Mouse (Mus musculus) telencephalon, adult 2 months (tissue): ENCODE measurements at regions not wholly inside any gene's neighbourhood (a gene's known extent, or its start where the extent isn't known, plus 50 kb on each side); places are given as distances from the start of the nearest gene placed in this dataset.

ENCODE experiments used
- DNase-seq: peaks from one replicate; pipeline ENCODE4 v3.0.0-alpha.2; 2011; ENCODE audit warnings: low read depth, low spot score

- DNase-seq = no peak
These were observed 58.8 kb upstream of the L3mbtl3 start for GRCm38 (mm10) chr10:26434586-26434985.

- DNase-seq = no peak
These were observed 64.9 kb upstream of the L3mbtl3 start for GRCm38 (mm10) chr10:26440720-26441119.

GRCm38 (mm10) chr10:26484311-26484710 is 108.5 kb upstream of the L3mbtl3 start:
- no peak for DNase-seq

GRCm38 (mm10) chr10:26491351-26491750 is 115.6 kb upstream of the L3mbtl3 start:
- DNase-seq = peak; percentile 19

GRCm38 (mm10) chr10:26492146-26492545 is 116.4 kb upstream of the L3mbtl3 start:
- DNase-seq = no peak

GRCm38 (mm10) chr10:26492856-26493484 is 117.2 kb upstream of the L3mbtl3 start:
- DNase-seq = no peak

GRCm38 (mm10) chr10:26493801-26494200 is 118.0 kb upstream of the L3mbtl3 start:
- no peak for DNase-seq

- peak; percentile 12 for DNase-seq
These were observed 118.6 kb upstream of the L3mbtl3 start for GRCm38 (mm10) chr10:26494380-26494781.

GRCm38 (mm10) chr10:26500265-26500935 is 124.6 kb upstream of the L3mbtl3 start:
- DNase-seq = peak; percentile 33

GRCm38 (mm10) chr10:26520879-26521278 is 145.1 kb upstream of the L3mbtl3 start:
- no peak for DNase-seq

- DNase-seq = no peak
These were observed 150.2 kb upstream of the L3mbtl3 start for GRCm38 (mm10) chr10:26525848-26526546.

- no peak for DNase-seq
These were observed 164.4 kb upstream of the L3mbtl3 start for GRCm38 (mm10) chr10:26540189-26540588.

- DNase-seq = no peak
These were observed 168.3 kb upstream of the L3mbtl3 start for GRCm38 (mm10) chr10:26544061-26544460.

GRCm38 (mm10) chr10:26544796-26545195 is 169.0 kb upstream of the L3mbtl3 start:
- no peak for DNase-seq

GRCm38 (mm10) chr10:26556246-26556645 is 180.5 kb upstream of the L3mbtl3 start:
- no peak for DNase-seq

GRCm38 (mm10) chr10:26558118-26558517 is 182.3 kb upstream of the L3mbtl3 start:
- DNase-seq = no peak

- DNase-seq = no peak
These were observed 183.6 kb upstream of the L3mbtl3 start for GRCm38 (mm10) chr10:26559323-26559722.

GRCm38 (mm10) chr10:26560456-26560855 is 184.7 kb upstream of the L3mbtl3 start:
- DNase-seq = no peak

- peak; percentile 29 for DNase-seq
These were observed 188.7 kb upstream of the L3mbtl3 start for GRCm38 (mm10) chr10:26564462-26564861.

GRCm38 (mm10) chr10:26567613-26568012 is 185.6 kb upstream of the Arhgap18 start:
- no peak for DNase-seq

GRCm38 (mm10) chr10:26570468-26570867 is 182.8 kb upstream of the Arhgap18 start:
- DNase-seq = no peak

GRCm38 (mm10) chr10:26571377-26571776 is 181.8 kb upstream of the Arhgap18 start:
- DNase-seq = no peak

GRCm38 (mm10) chr10:26576153-26576552 is 177.1 kb upstream of the Arhgap18 start:
- no peak for DNase-seq
